Mouse (Mus musculus) liver, embryonic 14.5 days (tissue): ENCODE data around the gene Tbck.

Experiments used
- CTCF ChIP-seq: IDR thresholded peaks from 2 replicates; pipeline ENCODE4 v1.5.1; 2016; ENCODE audit warnings: antibody characterized with exemption, low read depth, control low read depth
- EP300 ChIP-seq: IDR thresholded peaks from 2 replicates; pipeline ENCODE4 v1.6.1; 2016; ENCODE audit warnings: antibody characterized with exemption, low read depth

DNA sequence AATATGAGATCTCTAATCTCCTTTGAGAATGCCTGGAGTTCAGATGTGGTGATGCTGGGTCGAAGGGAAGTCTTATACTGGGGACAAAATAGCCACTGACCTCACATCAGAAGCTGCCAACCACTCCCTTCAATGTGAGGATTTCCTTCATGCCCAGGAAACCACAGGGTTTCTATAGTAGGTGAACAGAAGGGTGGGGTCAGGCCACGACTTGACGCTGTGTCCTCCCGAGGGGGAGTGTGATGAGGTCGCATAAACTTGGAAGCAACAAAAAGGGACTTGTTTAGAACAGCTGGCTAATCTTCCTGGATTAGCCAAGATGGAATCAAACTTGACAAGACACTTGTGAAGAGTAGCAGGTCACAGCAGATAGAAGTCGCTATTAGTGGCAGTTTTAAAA, 189.3 kb downstream of the Tbck start:
- TF ChIP-seq EP300 (no peak), CTCF (no peak)
